Mouse (Mus musculus) megakaryocyte, embryonic 14.5 days (primary cell): ENCODE measurements around the gene Astl.

Experiments used
- FLI1 ChIP-seq: IDR thresholded peaks from 2 replicates; pipeline ENCODE4 v1.6.1; 2012; ENCODE audit warnings: low read length, inconsistent platforms, mixed read lengths
- GATA1 ChIP-seq: IDR thresholded peaks from 3 replicates; pipeline ENCODE4 v1.6.1; 2012; ENCODE audit warnings: mixed read lengths, low read length, inconsistent platforms, borderline replicate concordance

GRCm38 (mm10) chr2:127346334-127346733 is 7.9 kb downstream of the Astl start:
- TF ChIP-seq GATA1 (no peak), FLI1 (no peak)
